Mouse (Mus musculus): Measurements from ENCODE around the gene 1700013G24Rik. TPM values are rescaled to one million over a fixed set of nuclear protein-coding genes. Genes with fewer than 3 reads are reported as not detected.

Gene 1700013G24Rik
- polyA plus RNA-seq, 1 experiment from 2014 or later = not detected

GRCm38 (mm10) chr4:137502801-137503200, 49.7 kb downstream of the 1700013G24Rik start:
- Histone ChIP-seq H3K27me3 (ENCODE audit: insufficient read depth, low read length) (no peaks in the 10 kb centered on the region), H3K4me3 (replicated peaks; ENCODE audit: low read depth, low read length) (no peak overlapping the region), H3K36me3 (ENCODE audit: insufficient read depth, low read length) (0 out of 2 replicates have a peak, but pooled peaks cover 11% of the 10 kb centered on the region), H3K9me3 (replicated peaks; ENCODE audit: low read length) (no peaks in the 10 kb centered on the region), H3K9ac (ENCODE audit: low read depth, low read length) (no peak overlapping the region), H3K4me2 (ENCODE audit: low read length) (no peak overlapping the region), H3K4me1 (replicated peaks; ENCODE audit: insufficient read depth, low read length) (peaks cover 30% of the 10 kb centered on the region), H3K27ac (no peak overlapping the region)
- no peak for DNase-seq (ENCODE audit: low spot score)
- no peak for TF ChIP-seq CTCF (IDR thresholded peaks at IDR 0.05; ENCODE audit: low read depth)
- WGBS = 75% methylated on average over 7 of the region's 7 CpGs
- no peak for ATAC-seq (replicated peaks; ENCODE audit: low FRiP score, low read depth)

DNA sequence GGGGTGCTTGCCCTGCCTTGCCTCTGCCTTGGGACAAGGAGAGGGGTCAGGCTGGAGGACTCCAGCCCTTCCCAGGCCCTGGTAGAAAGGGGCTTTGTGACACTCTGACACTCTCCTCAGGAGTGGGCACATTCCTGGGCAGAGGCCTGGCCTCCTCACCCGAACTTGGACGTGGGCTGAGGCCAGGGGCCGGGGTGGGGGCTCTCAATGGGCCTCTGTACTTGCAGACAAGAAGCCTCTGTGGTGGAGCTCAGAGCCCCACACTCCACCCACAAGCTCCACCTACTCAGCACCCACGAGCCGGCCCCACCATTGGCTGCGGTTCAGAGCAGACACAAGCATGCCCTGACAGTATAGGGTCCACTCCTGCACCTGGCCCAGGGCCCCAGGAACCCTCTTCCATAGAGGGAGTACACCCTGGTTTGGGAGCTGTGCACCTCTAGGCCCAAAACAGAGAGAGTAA, 50.5 kb downstream of the 1700013G24Rik start:
- WGBS = 75% methylated on average over 6 of the region's 6 CpGs
- ATAC-seq (replicated peaks; ENCODE audit: low FRiP score, low read depth) = no peak

More for the DNA sequence above, 50.5 kb downstream of the 1700013G24Rik start:
- Histone ChIP-seq H3K4me3 (replicated peaks; ENCODE audit: low read depth, low read length) (no peak overlapping the region), H3K4me1 (replicated peaks; ENCODE audit: insufficient read depth, low read length) (peaks cover 22% of the 10 kb centered on the region; the same call in 1 of the 2 replicates), H3K9me3 (replicated peaks; ENCODE audit: low read length) (no peaks in the 10 kb centered on the region), H3K27ac (no peak overlapping the region), H3K36me3 (ENCODE audit: insufficient read depth, low read length) (0 out of 2 replicates have a peak, but pooled peaks cover 16% of the 10 kb centered on the region), H3K9ac (ENCODE audit: low read depth, low read length) (no peak overlapping the region), H3K27me3 (ENCODE audit: insufficient read depth, low read length) (no peaks in the 10 kb centered on the region), H3K4me2 (ENCODE audit: low read length) (no peak overlapping the region)
- no peak for TF ChIP-seq CTCF (IDR thresholded peaks at IDR 0.05; ENCODE audit: low read depth)
- DNase-seq (ENCODE audit: low spot score) = no peak

Other genes starting within 250 kb of the 1700013G24Rik start
- gene Wnt4, start 175.8 kb upstream of the 1700013G24Rik start, polyA plus RNA-seq (2015; fragmentation: Nextera tagmentation; extraction: Ambion mirVana) = 17.5 and 26.5 TPM in 2 replicates
- gene Cdc42, start 95.6 kb upstream of the 1700013G24Rik start, polyA plus RNA-seq (2015; fragmentation: Nextera tagmentation; extraction: Ambion mirVana) = 592 and 644 TPM in 2 replicates
- gene Cela3a, start 43.5 kb upstream of the 1700013G24Rik start, polyA plus RNA-seq (2015; fragmentation: Nextera tagmentation; extraction: Ambion mirVana) = not detected in 2 replicates
- not detected in 2 replicates for gene Cela3b, start 22.7 kb upstream of the 1700013G24Rik start, polyA plus RNA-seq (2015; fragmentation: Nextera tagmentation; extraction: Ambion mirVana)
- 31.3 and 34.0 TPM in 2 replicates for gene Hspg2, start 15.5 kb downstream of the 1700013G24Rik start, polyA plus RNA-seq (2015; fragmentation: Nextera tagmentation; extraction: Ambion mirVana)
- not detected in 2 replicates for gene Ldlrad2, start 121.3 kb downstream of the 1700013G24Rik start, polyA plus RNA-seq (2015; fragmentation: Nextera tagmentation; extraction: Ambion mirVana)
- gene Usp48, start 140.5 kb downstream of the 1700013G24Rik start, polyA plus RNA-seq (2015; fragmentation: Nextera tagmentation; extraction: Ambion mirVana) = 40.4 and 49.2 TPM in 2 replicates
- gene Rap1gap, start 211.4 kb downstream of the 1700013G24Rik start, polyA plus RNA-seq (2015; fragmentation: Nextera tagmentation; extraction: Ambion mirVana) = 28.5 and 30.6 TPM in 2 replicates